Mouse (Mus musculus) kidney, postnatal 0 days (tissue): Measurements from ENCODE around the gene Arl14. TPM values are rescaled to one million over a fixed set of nuclear protein-coding genes. Genes with fewer than 3 reads are reported as not detected.
A peak's percentile ranks its signal among the peaks of the same experiment; 100 is the strongest.

Experiments
- ATAC-seq: fragments of 200-750 bp; cut with Nextera tagmentation; replicated peaks from 2 replicates; pipeline ENCODE4 v1.8.0; 2017; ENCODE audit warnings: low read depth, moderate number of reproducible peaks, moderate TSS enrichment, moderate library complexity; ENCODE audit not compliant: low FRiP score
- DNase-seq: peaks from one replicate; pipeline ENCODE4 v3.0.0-alpha.2; 2016; ENCODE audit warnings: low spot score
- H3K27ac ChIP-seq: fragments of 300-500 bp; sonication (generic); 2 replicates; pipeline ENCODE4 v1.5.1; 2014; ENCODE audit warnings: mild to moderate bottlenecking
- H3K27me3 ChIP-seq: fragments of 300-500 bp; sonication (generic); 2 replicates; pipeline ENCODE4 v1.6.1; 2014; ENCODE audit warnings: low read length, mixed read lengths; ENCODE audit not compliant: insufficient read depth
- H3K36me3 ChIP-seq: fragments of 300-500 bp; sonication (generic); 2 replicates; pipeline ENCODE4 v1.6.1; 2014; ENCODE audit warnings: low read length, mixed read lengths; ENCODE audit not compliant: insufficient read depth
- H3K4me1 ChIP-seq: fragments of 300-500 bp; sonication (generic); replicated peaks from 2 replicates; pipeline ENCODE4 v1.6.1; 2014; ENCODE audit warnings: antibody characterized with exemption, low read length, mixed read lengths; ENCODE audit not compliant: insufficient read depth
- H3K4me2 ChIP-seq: fragments of 300-500 bp; sonication (generic); 2 replicates; pipeline ENCODE4 v1.6.1; 2014; ENCODE audit warnings: mild to moderate bottlenecking, low read length, moderate library complexity, mixed read lengths
- H3K4me3 ChIP-seq: fragments of 300-500 bp; sonication (generic); replicated peaks from 2 replicates; pipeline ENCODE4 v1.5.1; 2014; ENCODE audit warnings: low read depth, low read length
- H3K9ac ChIP-seq: fragments of 300-500 bp; sonication (generic); 2 replicates; pipeline ENCODE4 v1.6.1; 2014; ENCODE audit warnings: low read depth, low read length
- H3K9me3 ChIP-seq: fragments of 300-500 bp; sonication (generic); replicated peaks from 2 replicates; pipeline ENCODE4 v1.6.1; 2016; ENCODE audit warnings: low read length, inconsistent platforms, mixed read lengths
- CTCF ChIP-seq: IDR thresholded peaks from 2 replicates; pipeline ENCODE4 v1.5.1; 2016; ENCODE audit warnings: antibody characterized with exemption, low read depth, mild to moderate bottlenecking, moderate library complexity
- WGBS: fragments of 180-500 bp; shearing (Covaris S2); extraction: QIAGEN DNeasy Blood & Tissue Kit; methylation state at CpG from one replicate; pipeline ENCODE4 v1.1.7; 2014; 5-methylcytosine and 5-hydroxymethylcytosine counted together
- polyA plus RNA-seq: library from polyadenylated mRNA; unstranded; fragments of >200 nt; fragmentation: Nextera tagmentation; extraction: Ambion mirVana; gene quantifications from 2 replicates; pipeline ENCODE4 v1.2.1, GENCODE M21; 2015

Gene Arl14
- polyA plus RNA-seq, 1 experiment from 2014 or later: 0.22 TPM

GRCm38 (mm10) chr3:69234525-69234924 lies 12.3 kb downstream of the Arl14 start:
- DNase-seq (no peak), ATAC-seq (no peak)
- no peak overlapping the region for H3K4me3 ChIP-seq
- H3K36me3 ChIP-seq: no peaks in the 10 kb centered on the region
- no peaks in the 10 kb centered on the region for H3K4me1 ChIP-seq
- no peaks in the 10 kb centered on the region for H3K27me3 ChIP-seq
- H3K27ac ChIP-seq: no peak overlapping the region
- H3K9ac ChIP-seq: no peak overlapping the region
- H3K9me3 ChIP-seq: no peaks in the 10 kb centered on the region
- H3K4me2 ChIP-seq: no peak overlapping the region
- no peak for TF ChIP-seq CTCF
- 88% methylated on average over 1 of the region's 1 CpGs for WGBS

- ATAC-seq: no peak
- WGBS: 80% methylated on average over 3 of the region's 3 CpGs
- H3K36me3 ChIP-seq: no peaks in the 10 kb centered on the region
- no peak for DNase-seq
- H3K27ac ChIP-seq: no peak overlapping the region
- no peak overlapping the region for H3K4me3 ChIP-seq
- TF ChIP-seq CTCF: no peak
- H3K9me3 ChIP-seq: no peaks in the 10 kb centered on the region
- H3K4me2 ChIP-seq: no peak overlapping the region
- H3K9ac ChIP-seq: no peak overlapping the region
- H3K4me1 ChIP-seq: no peaks in the 10 kb centered on the region
- H3K27me3 ChIP-seq: no peaks in the 10 kb centered on the region
These were observed 13.6 kb downstream of the Arl14 start for GRCm38 (mm10) chr3:69235806-69236205.

GRCm38 (mm10) chr3:69236491-69236890 lies 14.3 kb downstream of the Arl14 start:
- no peak for TF ChIP-seq CTCF
- no peaks in the 10 kb centered on the region for H3K9me3 ChIP-seq
- DNase-seq (no peak), ATAC-seq (no peak)
- H3K27ac ChIP-seq: no peak overlapping the region
- H3K4me1 ChIP-seq: no peaks in the 10 kb centered on the region
- 85% methylated on average over 12 of the region's 12 CpGs for WGBS
- no peak overlapping the region for H3K4me3 ChIP-seq
- H3K27me3 ChIP-seq: no peaks in the 10 kb centered on the region
- no peak overlapping the region for H3K9ac ChIP-seq
- no peaks in the 10 kb centered on the region for H3K36me3 ChIP-seq
- H3K4me2 ChIP-seq: no peak overlapping the region

GRCm38 (mm10) chr3:69238141-69238851 lies 16.1 kb downstream of the Arl14 start:
- DNase-seq: peak; percentile 81
- no peak for ATAC-seq
- Histone ChIP-seq H3K4me1 (no peaks in the 10 kb centered on the region), H3K9me3 (no peaks in the 10 kb centered on the region), H3K27ac (no peak overlapping the region), H3K4me2 (no peak overlapping the region), H3K4me3 (no peak overlapping the region), H3K36me3 (no peaks in the 10 kb centered on the region), H3K27me3 (no peaks in the 10 kb centered on the region), H3K9ac (no peak overlapping the region)
- WGBS: 34% methylated on average over 12 of the region's 12 CpGs
- peak; percentile 76 for TF ChIP-seq CTCF

GRCm38 (mm10) chr3:69239246-69239645 lies 17.0 kb downstream of the Arl14 start:
- H3K4me2 ChIP-seq: no peak overlapping the region
- ATAC-seq (no peak), DNase-seq (no peak)
- no peak overlapping the region for H3K9ac ChIP-seq
- no peaks in the 10 kb centered on the region for H3K36me3 ChIP-seq
- H3K4me1 ChIP-seq: no peaks in the 10 kb centered on the region
- 81% methylated on average over 5 of the region's 5 CpGs for WGBS
- no peaks in the 10 kb centered on the region for H3K9me3 ChIP-seq
- no peaks in the 10 kb centered on the region for H3K27me3 ChIP-seq
- no peak overlapping the region for H3K4me3 ChIP-seq
- no peak overlapping the region for H3K27ac ChIP-seq
- TF ChIP-seq CTCF: no peak

- no peak overlapping the region for H3K27ac ChIP-seq
- DNase-seq: no peak
- no peaks in the 10 kb centered on the region for H3K36me3 ChIP-seq
- TF ChIP-seq CTCF: no peak
- no peak overlapping the region for H3K9ac ChIP-seq
- no peak overlapping the region for H3K4me2 ChIP-seq
- no peak overlapping the region for H3K4me3 ChIP-seq
- H3K9me3 ChIP-seq: no peaks in the 10 kb centered on the region
- H3K27me3 ChIP-seq: no peaks in the 10 kb centered on the region
- H3K4me1 ChIP-seq: no peaks in the 10 kb centered on the region
- WGBS: 50% methylated on average over 1 of the region's 1 CpGs
- ATAC-seq: no peak
These were observed 18.8 kb downstream of the Arl14 start for GRCm38 (mm10) chr3:69241020-69241419.
